Mouse (Mus musculus) layer of hippocampus, postnatal 14 days (tissue): ENCODE data around the gene Lnx1. TPM values are rescaled to one million over a fixed set of nuclear protein-coding genes. Genes with fewer than 3 reads are reported as not detected.

Source experiments
- DNase-seq, 2 experiments: peaks; one replicate each; pipeline ENCODE4 v3.0.0; 2021 to 2022; ENCODE audit warnings: low spot score in 2 of 2, mixed read lengths in 1 of 2
- total RNA-seq, 2 experiments: library from RNA; stranded (reverse); gene quantifications; 2 replicates each; pipeline ENCODE4 v1.2.3; 2021

Lnx1 gene
- total RNA-seq, 2 experiments from 2014 or later: 19.0 to 22.4 TPM

GRCm38 (mm10) chr5:74612713-74613112, 90.0 kb downstream of the Lnx1 start:
- no peak for DNase-seq

DNA sequence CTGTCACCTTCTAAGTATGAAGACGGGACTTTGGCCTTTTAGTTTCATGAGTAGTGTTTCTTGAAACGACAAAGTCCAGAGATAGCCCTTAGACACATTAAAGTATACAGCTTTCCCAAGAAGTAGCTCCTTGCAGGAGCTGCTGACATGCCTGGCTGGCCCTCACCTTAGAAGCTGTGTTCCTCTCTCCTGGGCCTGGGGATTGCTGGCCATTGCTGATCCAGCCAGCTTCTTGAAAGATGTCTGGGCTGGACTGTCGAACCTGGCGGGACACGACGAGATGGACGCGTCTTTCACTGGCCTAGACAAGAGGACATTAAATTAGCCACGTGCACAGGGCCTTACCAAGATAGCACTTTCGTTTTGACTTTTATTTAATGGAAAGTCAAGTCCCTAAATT, 92.2 kb downstream of the Lnx1 start:
- no peak for DNase-seq

DNA sequence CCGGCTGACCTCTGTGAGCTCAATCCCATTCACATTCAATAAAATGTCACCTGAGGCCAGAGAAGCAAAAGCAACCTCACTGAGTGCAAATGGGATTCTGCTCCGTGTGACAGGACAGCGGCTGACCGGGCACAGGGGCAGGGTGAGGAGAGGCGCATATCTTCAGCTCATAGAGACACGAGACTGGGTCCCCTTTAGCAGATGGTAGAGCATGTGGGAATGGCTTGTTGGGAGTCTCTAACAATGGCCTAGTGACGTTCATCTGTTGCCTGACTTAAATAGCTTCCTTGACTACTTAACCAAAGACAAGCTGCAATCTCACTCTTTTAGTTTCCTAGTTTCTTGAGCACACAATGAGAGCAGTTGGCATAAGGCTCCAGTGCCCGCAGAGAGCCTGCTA, 96.5 kb downstream of the Lnx1 start:
- no peak for DNase-seq

- DNase-seq: no peak
Observed at GRCm38 (mm10) chr5:74603306-74603705, 99.4 kb downstream of the Lnx1 start.

- DNase-seq: no peak
Observed at GRCm38 (mm10) chr5:74602371-74602770, 100.3 kb downstream of the Lnx1 start.

- DNase-seq: no peak
Observed at GRCm38 (mm10) chr5:74601965-74602364, 100.7 kb downstream of the Lnx1 start.

- DNase-seq: no peak
Observed at GRCm38 (mm10) chr5:74601171-74601570, 101.5 kb downstream of the Lnx1 start.

GRCm38 (mm10) chr5:74600010-74600409, 102.7 kb downstream of the Lnx1 start:
- no peak for DNase-seq

DNA sequence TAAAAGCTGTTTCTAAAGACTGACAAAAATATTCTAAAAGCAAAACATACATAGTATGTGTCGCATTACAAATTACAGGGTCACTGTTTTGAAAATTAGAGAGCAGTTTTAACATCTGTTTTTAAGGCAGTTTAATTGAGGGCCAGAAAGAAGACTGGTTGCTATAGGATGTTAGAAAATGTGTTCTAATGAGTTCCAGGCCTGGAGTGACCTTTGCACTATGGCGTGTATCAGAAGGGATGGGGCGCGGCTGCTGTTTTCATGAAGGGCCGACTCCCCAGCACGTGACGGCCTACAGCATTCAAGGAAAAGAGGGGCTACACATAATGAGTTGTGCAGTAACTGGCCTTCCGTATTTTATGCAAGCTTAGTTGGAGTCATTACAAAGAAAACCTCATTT, 109.6 kb downstream of the Lnx1 start:
- DNase-seq: no peak

DNA sequence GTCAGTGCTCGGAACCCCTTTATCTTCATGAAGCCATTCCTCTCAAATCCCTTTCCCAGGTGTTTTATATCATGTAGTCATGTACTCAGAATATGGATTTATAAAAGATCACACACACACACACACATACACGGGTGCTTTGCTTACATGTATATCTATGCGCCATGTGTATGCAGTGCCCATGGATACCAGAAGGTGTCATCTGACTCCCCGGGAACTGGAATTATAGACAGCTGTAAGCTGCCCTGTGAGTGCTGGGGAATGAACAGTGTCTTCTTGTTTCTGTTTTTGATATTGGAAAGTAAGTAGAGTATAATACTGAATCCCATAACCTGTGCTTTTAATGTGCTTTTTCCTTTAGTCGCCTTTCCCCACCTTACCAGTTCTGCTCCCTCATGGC, 111.3 kb downstream of the Lnx1 start:
- DNase-seq: no peak

DNA sequence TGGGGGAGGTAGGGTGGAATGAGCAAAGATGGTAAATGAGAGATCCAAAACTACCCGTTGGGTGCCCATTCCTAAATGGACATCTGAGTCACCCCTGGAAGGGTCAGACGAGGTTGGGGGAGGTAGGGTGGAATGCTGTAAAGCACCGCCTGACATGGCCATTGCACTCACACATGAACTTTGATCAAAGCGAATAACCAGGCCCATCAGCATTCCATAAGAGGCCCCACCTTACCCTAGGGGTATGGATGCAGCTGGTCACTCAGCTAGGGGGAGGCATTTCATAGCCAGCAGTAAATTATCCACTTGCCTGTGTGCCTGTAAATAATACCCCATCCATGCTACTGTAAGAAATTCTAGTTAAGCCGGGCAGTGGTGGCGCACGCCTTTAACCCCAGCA, 113.6 kb downstream of the Lnx1 start:
- DNase-seq: no peak

GRCm38 (mm10) chr5:74571767-74572166, 130.9 kb downstream of the Lnx1 start:
- no peak for DNase-seq

DNA sequence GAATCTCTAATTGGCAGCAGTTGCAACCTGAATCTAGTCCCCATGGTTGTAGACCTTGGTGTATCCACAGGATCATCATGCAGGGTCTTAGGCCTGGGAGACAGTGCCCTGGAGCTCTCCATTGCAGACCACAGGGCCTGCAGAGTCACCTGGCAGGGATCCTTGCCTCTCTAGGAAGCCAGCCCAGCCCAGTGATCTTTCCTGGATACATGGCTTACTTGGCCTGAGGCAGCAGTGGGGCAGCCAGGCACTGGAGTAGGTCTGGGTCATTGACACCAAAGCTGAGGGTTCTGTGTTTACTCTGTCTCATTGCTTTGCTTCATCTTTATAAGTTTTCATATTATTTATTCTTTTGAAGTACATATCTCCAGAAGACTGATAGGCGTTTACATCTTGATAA, 141.6 kb downstream of the Lnx1 start:
- no peak for DNase-seq

- no peak for DNase-seq
Observed at GRCm38 (mm10) chr5:74549566-74549965, 153.1 kb downstream of the Lnx1 start.

DNA sequence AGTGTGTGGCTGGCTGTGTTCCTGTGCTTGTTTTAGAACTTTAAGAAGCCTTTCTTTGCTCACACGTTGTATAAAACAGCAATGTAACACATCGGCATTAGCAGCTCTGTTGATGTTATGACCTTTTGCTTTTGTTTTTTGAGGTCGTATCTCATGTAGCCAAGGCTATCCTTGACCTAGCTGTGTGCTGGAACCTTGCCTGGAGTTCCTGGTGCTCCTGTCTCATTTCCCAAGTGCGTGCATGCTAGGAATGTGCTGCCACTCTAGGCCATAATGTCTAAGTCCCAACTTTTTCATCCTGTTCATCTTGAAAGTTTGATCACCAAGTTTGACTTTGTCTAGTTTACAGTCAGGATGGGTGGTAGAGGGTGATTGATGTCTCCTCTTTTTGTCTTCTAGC, 157.1 kb downstream of the Lnx1 start:
- DNase-seq: no peak

Other genes with a start within 250 kb of the Lnx1 start
- 10 to 100 TPM; 27.1 to 29.9 TPM for gene Scfd2, start 171.2 kb downstream of the Lnx1 start, total RNA-seq
- 10 to 100 TPM; 64.9 to 66.1 TPM for gene Fip1l1, start 167.5 kb downstream of the Lnx1 start, total RNA-seq